Mouse (Mus musculus): Measurements from ENCODE around the gene Emc6.

GRCm38 (mm10) chr11:73201597-73201996 lies 24.8 kb upstream of the Emc6 start:
- TF ChIP-seq CTCF (IDR thresholded peaks at IDR 0.05; ENCODE audit: borderline replicate concordance, insufficient read depth, low read length) (no peak), POLR2A (IDR thresholded peaks at IDR 0.05; ENCODE audit: low read depth, low read length) (no peak)

Data from embryonic fibroblast, embryonic 13.5 days (primary cell).